Mouse (Mus musculus) central nervous system, embryonic 14 days (tissue): ENCODE data around the gene Psmd7. TPM values are rescaled to one million over a fixed set of nuclear protein-coding genes. Genes with fewer than 3 reads are reported as not detected.

Source experiments
- polyA plus RNA-seq: library from polyadenylated mRNA; depleted of rRNA; stranded (reverse); fragments of >200 nt; gene quantifications from 2 replicates; pipeline ENCODE4 v1.2.3, GENCODE M21; 2012; rRNA removed

Psmd7 gene
- polyA plus RNA-seq, result 129 and 135 TPM in 2 replicates

GRCm38 (mm10) chr8:107587995-107588780 is at the start of gene Psmd7:
Psmd7 (minus strand) TSS chr8:107588464.

Other genes starting within 250 kb of the Psmd7 start
- gene Nqo1, start 185.3 kb downstream of the Psmd7 start, polyA plus RNA-seq, result 2.7 and 4.3 TPM in 2 replicates
- gene Nob1, start 163.4 kb downstream of the Psmd7 start, polyA plus RNA-seq, result 88.2 and 89.7 TPM in 2 replicates
- 39.0 and 106 TPM in 2 replicates for gene Wwp2, start 152.1 kb downstream of the Psmd7 start, polyA plus RNA-seq